Mouse (Mus musculus): ENCODE results near the gene Tmem115.

- TF ChIP-seq CTCF (IDR thresholded peaks at IDR 0.05; ENCODE audit: low read depth) (no peak), EP300 (optimal IDR thresholded peaks at IDR 0.05) (no peak)
Observed at GRCm38 (mm10) chr9:107522400-107522711, 11.4 kb upstream of the Tmem115 start.
